Mouse (Mus musculus): ENCODE measurements around the gene Cacnb3.

Cacnb3 gene

DNA sequence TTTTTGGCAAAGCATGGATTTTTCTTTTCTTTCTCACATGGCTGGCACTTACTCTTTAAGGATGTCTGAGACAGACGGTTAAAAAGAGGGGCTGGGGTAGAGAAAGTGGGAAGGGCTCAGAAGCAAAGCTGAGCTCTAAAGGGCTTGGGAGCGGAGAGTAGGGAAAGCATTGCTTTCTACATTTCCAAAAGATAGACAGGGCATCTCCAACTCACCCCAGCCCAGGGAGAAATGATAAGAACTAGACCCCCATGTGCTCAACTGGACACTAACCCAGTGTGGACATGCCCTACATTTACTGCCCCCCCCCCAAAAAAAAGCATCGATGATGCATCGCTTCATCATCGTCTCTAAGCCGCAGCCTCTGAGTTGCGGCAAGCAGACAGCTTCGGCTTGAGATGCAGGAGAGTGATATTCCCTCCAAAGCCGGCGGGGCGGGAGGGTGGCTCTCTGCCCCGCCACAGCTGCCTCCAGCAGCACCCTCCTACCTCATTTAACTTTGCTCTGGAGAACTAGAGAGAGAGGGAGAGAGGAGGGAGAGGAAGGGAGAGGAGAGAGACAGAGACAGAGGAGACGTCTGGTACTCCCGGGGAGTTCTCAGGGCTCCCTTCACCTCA is 45.1 kb downstream of the Cacnb3 start:
- DNase-seq (ENCODE audit: low spot score): no peak

DNA sequence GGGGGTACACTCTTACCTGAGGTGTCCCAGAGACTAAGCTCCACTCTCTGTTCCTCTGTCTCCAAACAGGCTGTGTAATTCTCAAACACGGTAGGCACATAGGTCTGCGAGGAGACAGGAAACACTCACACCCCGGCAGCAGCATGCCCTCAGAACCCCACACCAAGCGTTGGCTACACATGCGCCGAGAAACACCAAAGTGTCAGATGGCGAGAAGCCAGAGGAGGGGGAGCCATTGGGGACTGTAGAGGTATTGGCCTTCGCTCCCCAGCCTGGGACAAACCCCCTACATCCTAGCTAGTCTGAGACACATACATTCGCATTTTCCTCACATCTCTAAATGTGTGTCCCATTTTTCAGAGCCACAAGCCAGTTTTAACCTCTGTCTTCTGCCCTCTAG is 45.8 kb downstream of the Cacnb3 start:
- no peak for DNase-seq (ENCODE audit: low spot score)

DNA sequence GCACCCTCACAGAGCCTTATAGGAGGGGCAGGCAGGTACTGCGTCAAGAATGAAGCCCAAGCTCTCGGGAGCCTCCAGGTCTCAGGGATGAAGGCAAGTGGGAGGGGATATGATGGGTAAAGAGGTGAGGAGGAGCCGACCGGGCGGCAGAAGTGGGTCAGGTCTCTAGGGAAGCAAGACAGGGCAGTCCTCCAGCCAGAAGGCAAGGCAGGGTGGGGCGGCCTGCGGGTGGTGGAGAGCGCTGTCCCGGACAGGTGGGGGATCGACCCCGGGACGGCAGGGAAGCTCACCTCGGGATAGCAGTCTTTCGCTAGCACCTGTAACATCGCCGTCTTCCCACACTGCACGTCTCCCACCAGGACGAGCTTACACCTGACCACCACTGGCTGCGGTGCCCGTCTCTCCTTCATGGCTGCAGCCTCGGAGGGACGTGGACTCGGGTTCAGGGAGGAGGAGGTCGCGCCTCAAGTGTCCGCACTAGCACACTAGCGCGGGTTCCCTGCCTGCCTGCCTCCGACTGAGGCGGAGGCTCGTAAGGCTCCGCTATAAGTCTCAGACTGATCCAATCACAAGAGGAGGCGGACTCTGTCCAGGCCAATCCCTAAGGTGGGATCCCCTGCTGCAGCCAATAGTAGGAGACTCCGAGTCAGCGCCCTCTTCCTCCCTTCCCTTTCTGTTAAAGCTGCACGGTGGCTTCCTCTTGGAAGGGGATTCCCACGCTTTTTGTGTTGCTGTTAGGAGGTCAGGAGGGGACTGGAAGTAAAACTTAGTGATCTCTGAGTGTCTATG is 46.5 kb downstream of the Cacnb3 start, which contains the start of gene Rnd1:
TSS of gene Rnd1 (minus strand) at position 522 of the 789 bp plus-strand sequence.
- DNase-seq (ENCODE audit: low spot score): peak; percentile 85

DNA sequence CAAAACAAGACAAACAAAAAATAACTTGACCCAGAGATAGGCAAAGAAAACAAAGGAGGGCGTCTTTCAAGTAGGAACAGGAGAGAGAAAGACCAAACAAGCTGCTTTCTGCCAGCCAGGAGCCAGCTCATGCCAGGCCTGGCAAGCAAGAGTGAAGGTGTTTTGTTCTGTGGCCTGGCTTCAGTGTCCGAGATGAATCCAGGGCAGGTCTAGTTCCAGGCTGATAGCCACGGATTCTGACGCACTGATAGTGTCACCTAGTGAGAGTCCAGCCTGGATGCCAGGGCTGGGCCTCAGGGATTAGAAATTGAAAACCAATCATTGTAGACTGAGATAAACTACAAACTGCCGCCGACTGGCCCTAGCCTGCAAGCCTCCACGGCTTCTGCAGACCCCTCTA is 47.3 kb downstream of the Cacnb3 start:
- DNase-seq (ENCODE audit: low spot score): no peak

DNA sequence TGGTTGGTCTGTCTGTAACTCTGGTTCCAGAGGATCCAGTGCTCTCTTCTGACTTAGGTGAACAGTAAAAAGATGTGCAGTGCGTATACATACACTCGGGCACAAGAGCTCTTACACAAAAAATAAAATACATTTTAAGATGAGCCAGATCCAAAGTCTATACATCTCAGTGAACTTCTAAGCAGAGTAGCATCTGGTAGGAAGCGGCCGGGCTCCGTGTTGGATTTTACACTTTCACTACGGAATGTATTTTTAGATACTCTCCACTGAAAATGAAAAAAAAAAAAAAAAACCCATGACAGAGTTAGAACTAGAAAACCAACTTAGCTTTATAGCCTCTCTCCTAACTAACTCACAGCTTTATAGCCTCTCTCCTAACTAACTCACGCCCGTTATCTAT is 50.0 kb downstream of the Cacnb3 start:
- no peak for DNase-seq (ENCODE audit: low spot score)

DNA sequence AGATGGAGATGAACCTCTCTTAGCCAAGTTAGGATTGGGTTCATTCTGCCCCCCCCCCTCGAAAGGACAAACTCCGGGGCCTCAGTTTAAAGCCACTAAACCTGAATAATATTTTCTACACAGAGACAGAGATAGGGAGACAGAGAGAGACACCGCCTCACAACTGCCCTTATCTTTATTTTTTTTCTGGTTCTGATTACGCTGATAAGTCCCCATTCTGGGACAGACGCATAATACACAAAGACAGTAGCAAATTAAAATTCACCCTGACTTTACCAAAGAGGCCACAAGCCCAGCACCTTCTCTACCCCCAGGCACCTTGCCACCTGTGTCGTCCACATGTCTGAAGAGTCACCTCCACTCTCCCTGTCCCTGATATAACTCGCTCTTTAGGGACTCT is 51.0 kb downstream of the Cacnb3 start:
- DNase-seq (ENCODE audit: low spot score): no peak

DNA sequence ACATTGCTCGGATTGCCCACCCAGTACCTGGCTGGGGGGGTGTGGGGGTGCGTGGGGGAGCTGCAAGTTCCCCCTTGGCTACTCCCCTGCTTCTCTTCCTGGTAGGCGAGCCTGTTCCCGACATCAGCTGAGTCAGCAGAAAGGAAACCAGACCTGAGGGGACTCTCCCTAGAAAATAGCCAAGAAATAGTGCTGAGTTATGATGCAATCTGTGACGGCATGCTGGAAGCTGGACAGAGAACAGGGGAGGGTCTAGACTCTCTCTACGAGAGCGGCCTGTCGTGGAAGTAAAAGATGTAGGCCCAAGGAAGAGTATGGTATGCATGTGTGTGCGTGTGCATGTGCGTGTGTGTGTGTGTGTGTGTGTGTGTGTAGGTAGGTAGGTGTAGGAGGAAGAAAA is 52.5 kb downstream of the Cacnb3 start:
- no peak for DNase-seq (ENCODE audit: low spot score)

DNA sequence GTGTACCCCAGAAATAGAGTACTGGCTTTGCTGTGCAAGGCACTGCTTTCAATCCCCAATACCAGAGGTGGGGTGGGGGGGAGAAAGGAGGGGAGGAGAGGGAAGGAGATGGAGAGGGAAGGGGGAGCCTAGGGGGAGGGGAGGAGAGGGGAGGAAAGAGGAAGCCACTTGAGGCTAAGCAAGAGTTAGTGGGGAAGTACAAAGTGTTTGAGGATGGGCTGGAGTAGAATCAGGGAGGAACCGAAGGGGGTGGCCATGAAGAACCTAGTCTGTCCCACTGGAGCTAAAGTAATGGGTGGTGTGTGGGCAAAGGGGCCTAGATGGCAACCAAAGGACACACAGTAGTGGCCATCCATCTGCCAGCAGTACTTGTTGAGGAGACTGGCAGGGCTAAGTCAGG is 53.1 kb downstream of the Cacnb3 start:
- DNase-seq (ENCODE audit: low spot score): no peak

DNA sequence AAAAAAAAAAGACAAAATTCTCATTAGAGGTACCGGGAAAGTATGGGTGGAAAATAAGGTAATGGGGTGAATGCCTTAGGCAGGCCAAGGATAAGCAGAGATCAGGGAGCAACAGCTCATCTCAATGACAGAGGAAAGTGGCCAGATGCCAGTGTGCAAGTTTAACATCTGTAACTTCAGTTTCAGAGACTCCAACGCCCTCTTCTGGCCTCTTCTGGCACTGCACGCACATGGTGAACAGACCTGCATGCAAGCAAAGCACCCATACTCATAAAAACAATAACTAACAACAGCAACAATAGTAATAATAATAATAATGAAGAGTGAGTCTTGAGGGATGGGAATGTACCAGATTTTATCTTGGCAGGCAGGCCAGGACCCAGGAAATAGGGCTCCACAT is 55.3 kb downstream of the Cacnb3 start:
- DNase-seq (ENCODE audit: low spot score): no peak

DNA sequence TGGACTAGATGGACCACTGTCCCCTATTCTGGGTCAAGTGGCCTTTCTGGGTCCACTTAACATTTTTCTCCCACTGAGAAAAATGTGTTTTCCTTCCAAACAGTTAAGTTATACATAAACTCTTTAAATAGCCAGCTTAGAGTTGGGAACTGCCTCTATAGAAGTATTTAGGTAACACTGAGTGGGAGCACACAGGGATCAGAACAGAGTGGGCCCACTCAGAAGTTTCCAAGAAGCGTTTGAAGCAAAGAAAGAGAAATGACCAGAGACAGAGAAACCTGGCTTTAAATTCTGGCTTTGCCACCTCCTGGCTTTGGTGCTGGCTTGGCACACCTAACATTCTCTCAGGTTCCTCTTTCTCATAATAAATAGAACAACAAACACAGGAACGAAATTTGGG is 59.0 kb downstream of the Cacnb3 start:
- no peak for DNase-seq (ENCODE audit: low spot score)

DNA sequence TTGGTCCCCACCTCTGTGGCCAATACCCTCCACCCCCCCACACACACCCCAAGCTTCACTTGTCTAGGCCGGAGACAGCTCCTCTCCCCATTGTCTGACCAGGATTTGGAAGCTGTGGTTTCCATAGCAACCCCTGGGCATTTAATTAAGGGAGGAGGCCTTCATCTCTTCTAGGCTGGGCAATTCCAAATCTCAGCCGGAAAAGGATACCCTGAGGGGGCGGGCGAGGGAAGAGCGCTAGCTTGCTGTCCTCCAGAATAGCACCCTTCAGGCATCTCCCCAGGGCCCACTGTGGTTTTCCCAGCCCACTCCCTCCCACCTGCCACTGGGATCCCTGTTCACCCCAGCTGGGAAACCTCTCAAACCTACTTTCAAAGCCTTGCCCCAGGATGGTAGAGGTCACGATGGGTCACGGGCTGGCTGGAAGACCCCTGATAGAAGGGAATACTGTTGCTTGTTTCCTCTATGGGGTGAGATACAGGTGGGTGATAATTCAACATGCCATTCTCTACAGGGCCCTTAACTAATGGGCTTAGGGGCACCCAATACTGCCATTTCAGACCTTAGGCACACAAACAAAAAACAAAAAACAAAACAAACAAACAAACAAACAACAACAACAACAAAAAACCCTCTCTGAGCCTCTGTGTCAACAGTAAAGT is 61.0 kb downstream of the Cacnb3 start:
- DNase-seq (ENCODE audit: low spot score): no peak

DNA sequence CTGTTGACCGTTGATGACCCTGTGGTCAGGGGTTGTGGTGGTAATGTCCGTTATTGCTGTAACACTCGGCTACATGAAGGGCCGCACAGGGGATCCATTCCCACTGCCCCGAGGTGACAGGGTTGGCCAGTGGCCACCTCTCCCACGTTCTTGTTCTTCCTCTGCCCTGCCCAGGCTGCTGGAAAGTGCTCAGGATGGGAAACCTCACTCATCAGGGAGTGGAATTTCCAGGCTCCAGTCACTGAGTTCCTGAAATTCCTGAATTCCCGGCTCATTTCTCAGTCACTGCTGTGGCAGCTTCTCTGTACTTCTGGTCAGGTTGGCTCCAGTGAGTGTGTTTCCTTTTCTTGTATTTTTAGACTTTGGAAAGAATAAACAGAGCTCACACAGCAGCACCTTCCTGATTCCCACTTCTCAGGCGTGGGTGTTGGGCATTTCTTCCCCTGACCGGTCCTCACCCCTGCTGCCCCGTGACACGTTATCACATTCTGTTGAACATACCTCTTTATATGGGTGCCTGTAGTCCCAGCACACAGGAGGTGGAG is 61.6 kb downstream of the Cacnb3 start:
- DNase-seq (ENCODE audit: low spot score): no peak

All from left cerebral cortex, adult 11 months (tissue).